Mouse (Mus musculus): Measurements from ENCODE around the gene Mill1. TPM values are rescaled to one million over a fixed set of nuclear protein-coding genes. Genes with fewer than 3 reads are reported as not detected.
A peak's percentile ranks its signal among the peaks of the same experiment; 100 is the strongest.

Mill1 gene
- total and polyA plus RNA-seq, 2 experiments: not detected

DNA sequence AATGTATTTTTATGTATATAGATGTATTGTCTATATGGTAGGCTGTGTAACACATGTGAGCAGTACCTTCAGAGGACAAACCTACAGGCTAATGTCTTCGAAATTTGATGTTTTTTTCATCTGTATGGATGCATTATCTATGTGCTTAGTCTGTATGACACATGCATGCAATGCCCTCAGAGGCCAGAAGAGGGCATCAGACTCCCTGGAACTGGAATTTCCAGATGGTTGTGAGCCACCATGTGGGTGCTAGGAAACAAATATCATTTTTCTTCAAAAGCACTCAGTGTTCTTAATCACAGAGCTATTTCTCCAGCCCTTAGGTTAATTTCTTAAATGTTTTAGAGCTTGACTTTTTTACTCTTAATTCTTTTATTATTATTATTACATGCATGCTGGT, 15.1 kb downstream of the Mill1 start:
- Histone ChIP-seq H3K79me2 (ENCODE audit: control insufficient read depth, insufficient read depth, low read length) (no peaks in the 10 kb centered on the region), H3K4me1 (ENCODE audit: control insufficient read depth, insufficient read depth, low read length) (no peaks in the 10 kb centered on the region), H3K27ac (replicated peaks; ENCODE audit: insufficient read depth, low read depth, low read length) (no peak overlapping the region), H3K9ac (ENCODE audit: low read depth, low read length) (no peak overlapping the region), H3K4me3 (ENCODE audit: insufficient read depth, low read depth, low read length) (no peak overlapping the region), H3K27me3 (ENCODE audit: control insufficient read depth, insufficient read depth, low read length) (no peaks in the 10 kb centered on the region), H3K36me3 (ENCODE audit: control insufficient read depth, insufficient read depth, low read length) (no peaks in the 10 kb centered on the region)
- TF ChIP-seq CTCF (IDR thresholded peaks at IDR 0.05; ENCODE audit: low read depth, low read length) (peak; percentile 2; the same call in 1 of the 2 replicates), POLR2A (IDR thresholded peaks at IDR 0.05; ENCODE audit: extremely low read depth, insufficient read depth, low read length) (no peak)
- DNase-seq (ENCODE audit: extremely low read depth, low read depth, low spot score): no peak
- 16% methylated on average over 1 of the region's 1 CpGs for WGBS

DNA sequence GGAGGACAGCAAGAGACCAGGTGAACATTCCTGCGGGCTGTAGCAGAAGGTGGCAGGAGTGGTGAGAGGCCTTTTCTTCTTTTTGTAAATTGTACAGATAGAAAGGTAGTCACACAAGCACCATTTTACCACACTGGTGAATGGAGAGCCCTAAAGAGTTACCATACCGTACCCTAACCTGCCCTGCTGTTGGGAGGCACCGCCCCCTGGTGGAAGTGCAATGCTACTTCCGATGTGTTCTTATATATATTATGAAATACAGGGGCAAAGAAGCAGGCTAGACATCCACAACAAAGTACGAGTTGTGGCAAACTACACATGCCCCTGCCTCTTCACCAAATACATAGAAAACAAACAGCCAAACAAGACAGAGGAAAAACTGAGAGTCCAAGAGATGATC, 19.9 kb downstream of the Mill1 start:
- Histone ChIP-seq H3K9ac (ENCODE audit: low read depth, low read length) (no peak overlapping the region), H3K36me3 (ENCODE audit: control insufficient read depth, insufficient read depth, low read length) (no peaks in the 10 kb centered on the region), H3K4me1 (ENCODE audit: control insufficient read depth, insufficient read depth, low read length) (no peaks in the 10 kb centered on the region), H3K27me3 (ENCODE audit: control insufficient read depth, insufficient read depth, low read length) (no peaks in the 10 kb centered on the region), H3K79me2 (ENCODE audit: control insufficient read depth, insufficient read depth, low read length) (no peaks in the 10 kb centered on the region), H3K4me3 (ENCODE audit: insufficient read depth, low read depth, low read length) (no peak overlapping the region), H3K27ac (replicated peaks; ENCODE audit: insufficient read depth, low read depth, low read length) (no peak overlapping the region)
- peak; percentile 4 for DNase-seq (ENCODE audit: extremely low read depth, low read depth, low spot score)
- WGBS: 53% methylated on average over 5 of the region's 5 CpGs
- TF ChIP-seq CTCF (IDR thresholded peaks at IDR 0.05; ENCODE audit: low read depth, low read length) (peak; percentile 52), POLR2A (IDR thresholded peaks at IDR 0.05; ENCODE audit: extremely low read depth, insufficient read depth, low read length) (no peak)

Other genes starting within 250 kb of the Mill1 start
- gene Ceacam13, start 235.5 kb upstream of the Mill1 start, total RNA-seq (2014; rRNA removed): not detected in 2 replicates
- not detected in 2 replicates for gene Ceacam13, start 235.5 kb upstream of the Mill1 start, polyA plus RNA-seq (2012; rRNA removed)
- gene Ceacam12, start 179.4 kb upstream of the Mill1 start, total RNA-seq (2014; rRNA removed): not detected in 2 replicates
- not detected in 2 replicates for gene Ceacam12, start 179.4 kb upstream of the Mill1 start, polyA plus RNA-seq (2012; rRNA removed)
- not detected in 2 replicates for gene Igfl3, start 68.9 kb upstream of the Mill1 start, total RNA-seq (2014; rRNA removed)
- not detected in 2 replicates for gene Igfl3, start 68.9 kb upstream of the Mill1 start, polyA plus RNA-seq (2012; rRNA removed)
- gene Psg18, start 109.7 kb downstream of the Mill1 start, total RNA-seq (2014; rRNA removed): not detected in 2 replicates
- gene Psg18, start 109.7 kb downstream of the Mill1 start, polyA plus RNA-seq (2012; rRNA removed): not detected in 2 replicates
- gene Psg28, start 186.7 kb downstream of the Mill1 start, total RNA-seq (2014; rRNA removed): not detected in 2 replicates
- not detected in 2 replicates for gene Psg28, start 186.7 kb downstream of the Mill1 start, polyA plus RNA-seq (2012; rRNA removed)
- gene Psg26, start 238.8 kb downstream of the Mill1 start, total RNA-seq (2014; rRNA removed): not detected in 2 replicates
- gene Psg26, start 238.8 kb downstream of the Mill1 start, polyA plus RNA-seq (2012; rRNA removed): not detected in 2 replicates